Mouse (Mus musculus) thymus, postnatal 36 days (tissue): ENCODE data around the gene Cerkl.

ENCODE experiments used
- DNase-seq, 2 experiments: peaks; one replicate each; pipeline ENCODE4 v3.0.0; 2022; ENCODE audit warnings: mixed read lengths in 2 of 2

Gene Cerkl

GRCm38 (mm10) chr2:79456575-79457349, at the start of gene Cerkl, which contains the start of gene Neurod1:
Gene Cerkl, minus strand, starts transcription at chr2:79456785.
Gene Neurod1, minus strand, starts transcription at chr2:79456751.
- DNase-seq, result no peak

DNA sequence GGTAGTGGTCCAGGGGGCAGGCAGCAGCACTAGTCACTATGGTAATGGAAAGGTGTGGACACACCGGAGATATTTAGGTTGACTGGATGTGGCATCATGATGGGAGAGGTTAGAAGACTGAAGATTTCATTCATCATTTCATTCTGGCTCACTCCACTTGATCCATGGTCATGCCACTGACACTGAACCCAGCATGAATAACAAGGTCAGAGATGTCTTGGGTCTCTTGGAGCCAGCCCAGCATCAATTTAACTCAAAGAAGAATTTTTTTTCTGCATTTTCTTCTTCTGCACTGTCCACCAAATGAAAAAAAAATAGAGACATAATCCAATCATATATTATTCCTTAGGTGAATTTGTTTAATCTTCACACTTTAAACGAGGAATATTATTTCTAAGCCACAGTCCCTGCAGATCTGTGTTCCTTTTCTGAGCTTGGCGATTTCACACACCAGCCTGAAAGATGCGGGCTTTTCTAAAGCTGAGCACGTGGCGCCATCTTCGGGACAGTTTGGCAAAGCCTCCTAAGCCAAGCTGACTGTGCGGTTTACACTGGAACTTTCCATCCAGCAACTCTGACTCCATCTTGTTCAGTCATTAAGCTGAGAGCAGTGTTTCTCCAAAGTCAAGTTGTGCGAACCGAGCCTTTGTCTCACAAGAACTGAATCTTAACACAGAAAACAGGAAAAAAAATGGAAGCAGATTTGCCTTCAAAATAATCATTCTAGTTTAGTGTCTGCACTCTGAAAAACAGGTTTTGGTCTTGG, 42.6 kb upstream of the Cerkl start:
- peak; percentile 28 to 41 for DNase-seq

DNA sequence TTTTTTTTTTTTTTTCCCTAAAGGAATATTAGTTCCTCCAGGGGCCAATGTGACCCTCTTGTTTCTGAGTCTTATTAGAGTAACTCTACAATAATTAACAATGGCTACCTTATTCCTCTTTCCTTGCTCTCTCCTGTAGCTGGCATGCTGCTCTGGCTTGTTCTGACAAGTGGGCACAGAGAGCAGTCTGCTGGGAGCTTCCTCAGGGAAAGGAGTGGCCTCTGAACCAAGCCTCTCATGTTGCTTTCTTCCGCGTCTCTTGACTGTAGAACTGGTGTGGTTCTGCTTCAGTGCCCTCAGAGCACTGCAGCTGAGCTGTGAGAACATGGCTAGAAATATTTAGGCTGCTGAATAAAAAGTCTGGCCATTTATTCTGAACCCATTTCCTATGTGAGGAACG, 28.5 kb upstream of the Cerkl start:
- no peak for DNase-seq

DNA sequence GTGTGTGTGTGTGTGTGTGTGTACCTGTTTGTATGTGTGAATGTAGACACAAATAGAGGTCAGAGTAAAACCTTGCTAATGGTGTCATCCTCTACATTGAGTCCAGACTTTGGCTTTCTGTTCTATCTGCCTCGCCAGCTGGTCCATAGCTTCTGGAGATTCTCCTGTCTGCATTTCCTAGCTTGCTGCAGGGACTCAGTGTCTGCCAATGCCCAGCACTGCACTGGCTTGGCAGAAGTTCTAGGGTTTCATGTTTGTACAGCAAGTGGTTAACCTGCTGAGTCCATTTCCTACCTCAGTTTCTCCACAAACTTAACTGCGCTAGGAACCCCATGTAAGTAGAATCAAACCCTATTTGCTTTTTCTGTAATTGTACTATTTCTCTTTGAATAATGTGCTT, 25.9 kb upstream of the Cerkl start:
- no peak for DNase-seq

DNA sequence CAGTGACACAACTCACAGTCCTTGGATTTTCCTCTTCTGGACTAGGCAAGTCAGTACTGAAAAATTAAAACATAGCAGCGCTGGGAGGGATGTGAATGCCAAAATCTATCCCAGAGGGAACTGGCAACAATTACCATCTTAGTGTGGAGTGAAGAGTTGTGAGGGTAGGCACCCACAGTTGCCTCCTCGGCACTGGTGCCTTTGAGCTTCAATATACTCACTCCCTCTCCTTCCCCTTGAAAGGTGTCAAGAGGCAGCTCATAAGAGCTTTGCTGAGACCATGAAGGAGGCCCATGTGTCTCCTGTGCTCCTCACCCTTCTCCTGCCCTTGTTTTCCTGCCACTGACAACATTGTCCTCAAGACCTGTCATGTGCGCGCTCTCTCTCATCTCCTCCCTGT, 5.8 kb upstream of the Cerkl start:
- no peak for DNase-seq

DNA sequence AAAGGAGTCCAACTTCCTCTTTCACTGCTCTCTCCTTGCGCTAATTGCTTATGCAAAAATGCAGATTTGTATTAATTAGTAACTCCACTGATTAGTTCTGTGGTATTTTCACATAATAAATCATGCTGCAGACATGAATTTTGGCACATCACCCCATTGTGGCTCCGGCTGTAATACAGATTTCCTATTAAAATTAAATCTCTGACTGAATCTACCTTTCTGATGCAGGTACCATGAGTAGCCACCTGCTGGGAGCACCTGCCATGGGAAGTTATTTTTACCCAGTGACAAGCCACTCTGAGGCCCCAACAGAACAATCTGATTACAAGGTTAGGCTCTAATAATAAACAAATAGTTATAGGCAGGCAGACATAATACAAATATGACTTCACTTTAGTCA, 5.3 kb upstream of the Cerkl start:
- no peak for DNase-seq

GRCm38 (mm10) chr2:79460586-79460985, 4.0 kb upstream of the Cerkl start:
- DNase-seq, result no peak

- DNase-seq, result no peak
Observed at GRCm38 (mm10) chr2:79460107-79460506, 3.5 kb upstream of the Cerkl start.

GRCm38 (mm10) chr2:79459061-79460045, 2.8 kb upstream of the Cerkl start:
- DNase-seq, result no peak

- no peak for DNase-seq
Observed at GRCm38 (mm10) chr2:79457932-79458331, 1.3 kb upstream of the Cerkl start.

GRCm38 (mm10) chr2:79457434-79457833, 849 bp upstream of the Cerkl start:
- DNase-seq, result no peak

- DNase-seq, result no peak
Observed at GRCm38 (mm10) chr2:79455646-79456045, 939 bp downstream of the Cerkl start.

DNA sequence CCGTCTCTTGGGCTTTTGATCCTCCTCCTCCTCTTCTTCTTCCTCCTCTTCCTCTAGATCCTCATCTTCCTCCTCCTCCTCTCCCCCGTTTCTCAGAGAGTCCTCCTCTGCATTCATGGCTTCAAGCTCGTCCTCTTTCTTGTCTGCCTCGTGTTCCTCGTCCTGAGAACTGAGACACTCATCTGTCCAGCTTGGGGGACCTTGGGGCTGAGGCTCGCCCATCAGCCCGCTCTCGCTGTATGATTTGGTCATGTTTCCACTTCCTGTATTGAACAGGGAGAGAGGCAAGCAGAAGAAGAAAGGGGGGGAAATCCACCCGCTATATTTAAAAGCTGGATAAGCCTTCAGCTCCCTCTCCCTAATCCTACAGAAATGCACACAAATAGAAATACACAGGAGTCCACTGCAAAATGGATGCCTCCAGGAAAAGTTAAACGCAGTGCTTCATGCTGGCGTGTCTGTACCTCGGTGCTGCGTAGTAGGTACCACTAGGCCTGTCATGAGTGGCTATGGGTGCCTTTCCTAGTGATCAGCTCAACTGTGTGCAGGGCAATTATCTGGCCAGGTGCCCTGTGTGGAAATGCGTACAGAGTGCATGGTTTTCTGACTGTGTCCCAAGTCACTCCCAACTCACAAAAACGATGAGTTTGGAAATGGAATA, 1.7 kb downstream of the Cerkl start:
- DNase-seq, result no peak

- DNase-seq, result peak; percentile 29 to 35
Observed at GRCm38 (mm10) chr2:79453901-79454781, 2.4 kb downstream of the Cerkl start.

DNA sequence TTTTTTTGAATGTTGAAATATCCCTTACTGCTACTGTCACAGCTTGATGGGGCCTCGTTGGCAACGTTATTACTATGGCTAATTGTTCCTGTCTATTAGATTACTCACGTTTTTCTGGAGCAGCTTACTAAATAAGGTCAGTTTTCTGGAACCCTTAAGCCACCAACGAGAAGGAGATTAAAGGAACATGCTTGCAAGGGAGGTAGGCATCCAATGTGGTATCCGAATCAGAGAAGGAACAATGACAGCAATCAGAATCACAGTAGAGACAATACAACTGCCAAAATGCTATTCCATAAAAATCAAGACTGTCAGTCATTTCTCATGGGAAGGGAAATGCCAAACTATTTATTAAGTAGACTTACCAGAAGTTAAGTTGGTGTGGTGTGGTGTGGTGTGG, 5.1 kb downstream of the Cerkl start:
- no peak for DNase-seq

GRCm38 (mm10) chr2:79450684-79451394, 5.7 kb downstream of the Cerkl start:
- DNase-seq, result no peak

DNA sequence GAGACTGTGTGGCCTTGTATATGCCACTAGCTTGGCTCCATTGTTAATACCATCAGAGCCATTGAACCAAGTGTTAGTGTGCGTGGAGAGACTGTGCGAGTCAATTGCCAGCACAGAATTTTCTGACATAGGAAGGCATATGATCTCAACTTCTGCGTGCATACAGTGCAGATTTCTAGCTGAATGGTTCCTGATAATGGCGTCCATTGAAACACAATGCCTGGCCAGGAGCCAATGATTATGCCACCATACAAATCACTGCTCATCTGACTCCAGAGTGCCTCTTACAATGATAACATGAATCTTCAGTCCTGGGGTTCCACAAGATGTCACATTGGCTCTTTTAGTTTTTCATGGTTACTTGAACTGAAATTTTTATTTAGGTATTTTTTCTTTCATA, 7.2 kb downstream of the Cerkl start:
- DNase-seq, result no peak

DNA sequence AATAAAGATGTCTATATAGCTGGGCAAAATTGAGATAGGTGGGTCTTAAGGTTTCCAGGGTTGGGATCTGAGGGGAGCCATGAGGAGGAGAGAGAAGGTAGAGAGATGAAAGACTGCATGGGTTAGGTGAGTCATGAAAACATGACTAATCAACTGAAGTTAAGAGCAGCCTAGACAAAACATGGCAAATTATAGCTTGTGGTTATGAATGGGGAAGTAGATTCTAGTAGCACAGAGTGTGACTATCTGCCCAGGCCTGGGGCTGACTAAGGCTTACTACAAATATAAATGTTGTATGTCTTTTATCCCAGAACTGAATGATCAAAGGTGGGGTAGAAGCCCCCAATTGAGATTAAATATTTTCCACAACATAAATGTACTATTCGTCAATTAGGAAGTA, 9.4 kb downstream of the Cerkl start:
- DNase-seq, result no peak

DNA sequence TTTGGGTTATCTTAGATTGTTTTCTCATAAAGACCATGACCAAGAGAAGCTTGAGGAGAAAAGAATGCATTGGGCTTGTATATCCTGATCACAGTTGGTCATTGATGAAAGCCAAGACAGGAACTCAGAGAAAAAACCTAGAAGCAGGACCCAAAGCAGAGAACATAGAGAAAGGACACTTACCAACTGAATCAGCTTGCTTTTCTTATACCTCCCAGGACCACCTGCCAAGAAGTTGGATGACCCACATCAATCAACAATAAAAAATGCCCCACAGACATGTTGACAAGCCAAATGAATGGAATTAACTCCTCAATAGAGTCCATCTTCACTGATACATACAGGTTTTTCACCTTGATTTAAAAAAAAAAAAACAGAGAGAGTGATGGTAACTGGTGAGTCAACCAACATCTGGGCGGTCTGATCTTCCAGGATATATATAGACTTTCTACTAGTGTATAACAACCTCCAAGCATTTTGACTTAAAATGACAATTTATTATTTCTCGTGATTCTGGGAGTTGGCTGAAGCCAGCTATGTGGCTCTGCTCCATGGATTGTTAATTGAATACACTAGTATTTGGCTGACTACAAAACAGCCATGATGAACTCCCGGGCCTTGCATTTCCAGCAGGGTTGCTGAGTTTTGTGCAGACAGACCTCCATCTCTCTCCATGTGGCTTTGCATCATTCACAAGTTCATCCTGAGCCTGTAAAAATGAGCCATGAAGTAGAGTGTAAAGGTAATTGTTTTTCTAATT, 12.5 kb downstream of the Cerkl start:
- no peak for DNase-seq

- no peak for DNase-seq
Observed at GRCm38 (mm10) chr2:79443401-79443800, 13.2 kb downstream of the Cerkl start.
